Mouse (Mus musculus): ENCODE measurements around the gene Rhbg. TPM values are rescaled to one million over a fixed set of nuclear protein-coding genes. Genes with fewer than 3 reads are reported as not detected.
A peak's percentile ranks its signal among the peaks of the same experiment; 100 is the strongest.
"Not testable (repeated sequence)": the region's sequence is repeated elsewhere in the genome, so short reads cannot be mapped to it uniquely, and the experiment has no call there.

Rhbg gene
- polyA plus RNA-seq, 1 experiment from 2014 or later = 0.21 TPM

DNA sequence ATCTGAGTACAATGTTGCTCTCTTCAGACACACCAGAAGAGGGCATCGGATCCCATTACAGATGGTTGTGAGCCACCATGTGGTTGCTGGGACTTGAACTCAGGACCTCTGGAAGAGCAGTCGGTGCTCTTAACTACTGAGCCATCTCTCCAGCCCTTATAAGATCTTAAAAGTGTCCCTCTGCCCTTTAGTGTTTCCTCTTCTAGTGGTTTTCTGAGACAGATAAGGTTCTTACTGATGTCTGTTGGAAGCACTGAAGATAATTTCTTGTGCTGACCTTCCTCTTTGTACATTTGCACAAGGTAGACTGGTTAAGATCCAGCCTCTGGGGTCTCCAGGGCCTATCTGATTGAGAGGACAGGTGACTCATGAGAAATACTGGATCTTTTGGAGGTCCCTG is 16.8 kb upstream of the Rhbg start:
- not testable (repeated sequence) for H3K36me3 ChIP-seq (ENCODE audit: control insufficient read depth, insufficient read depth); H3K27ac ChIP-seq (ENCODE audit: low read length); H3K9ac ChIP-seq (ENCODE audit: low read length); H3K4me2 ChIP-seq (ENCODE audit: low read depth, low read length); H3K4me1 ChIP-seq (ENCODE audit: control insufficient read depth, insufficient read depth, low read length); H3K4me3 ChIP-seq (ENCODE audit: low read length); H3K9me3 ChIP-seq (replicated peaks; ENCODE audit: control insufficient read depth, low read length); H3K27me3 ChIP-seq (ENCODE audit: control insufficient read depth, insufficient read depth, low read length); ATAC-seq (replicated peaks; ENCODE audit: extremely low read depth, insufficient read depth, low FRiP score)
- 80% methylated on average over 2 of the region's 2 CpGs for WGBS

DNA sequence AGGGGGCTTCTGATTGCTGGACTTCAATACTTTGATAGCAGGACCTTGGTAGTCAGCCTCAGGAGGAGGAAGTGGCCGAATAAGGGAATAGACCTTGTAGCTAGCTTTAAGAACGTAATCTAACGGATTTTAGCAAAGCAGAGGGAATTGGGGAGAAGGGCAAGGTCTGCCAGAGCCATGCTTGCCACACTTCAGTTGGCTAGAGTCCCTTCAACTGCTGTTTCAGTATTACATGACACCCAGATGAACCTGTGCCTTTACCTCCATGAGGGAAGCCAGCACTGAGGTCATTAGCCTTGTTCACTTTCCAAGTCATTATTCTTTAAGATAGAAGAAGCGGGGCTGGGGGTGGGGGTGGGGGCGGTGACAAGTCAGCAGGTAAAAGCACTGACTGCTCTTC is 14.5 kb upstream of the Rhbg start:
- Histone ChIP-seq H3K9ac (ENCODE audit: low read length) (no peak overlapping the region), H3K4me2 (ENCODE audit: low read depth, low read length) (no peak overlapping the region), H3K27ac (ENCODE audit: low read length) (no peak overlapping the region), H3K9me3 (replicated peaks; ENCODE audit: control insufficient read depth, low read length) (no peaks in the 10 kb centered on the region), H3K27me3 (ENCODE audit: control insufficient read depth, insufficient read depth, low read length) (no peaks in the 10 kb centered on the region), H3K4me1 (ENCODE audit: control insufficient read depth, insufficient read depth, low read length) (no peaks in the 10 kb centered on the region), H3K4me3 (ENCODE audit: low read length) (no peak overlapping the region), H3K36me3 (ENCODE audit: control insufficient read depth, insufficient read depth) (no peaks in the 10 kb centered on the region)
- WGBS = 83% methylated on average over 5 of the region's 5 CpGs
- ATAC-seq (replicated peaks; ENCODE audit: extremely low read depth, insufficient read depth, low FRiP score) = no peak

GRCm38 (mm10) chr3:88268014-88268413 is 13.5 kb upstream of the Rhbg start:
- H3K27ac ChIP-seq (ENCODE audit: low read length); H3K4me2 ChIP-seq (ENCODE audit: low read depth, low read length); ATAC-seq (replicated peaks; ENCODE audit: extremely low read depth, insufficient read depth, low FRiP score); H3K4me1 ChIP-seq (ENCODE audit: control insufficient read depth, insufficient read depth, low read length); H3K9ac ChIP-seq (ENCODE audit: low read length); H3K36me3 ChIP-seq (ENCODE audit: control insufficient read depth, insufficient read depth); H3K27me3 ChIP-seq (ENCODE audit: control insufficient read depth, insufficient read depth, low read length); H3K4me3 ChIP-seq (ENCODE audit: low read length); H3K9me3 ChIP-seq (replicated peaks; ENCODE audit: control insufficient read depth, low read length): not testable (repeated sequence)
- 53% methylated on average over 6 of the region's 6 CpGs for WGBS

DNA sequence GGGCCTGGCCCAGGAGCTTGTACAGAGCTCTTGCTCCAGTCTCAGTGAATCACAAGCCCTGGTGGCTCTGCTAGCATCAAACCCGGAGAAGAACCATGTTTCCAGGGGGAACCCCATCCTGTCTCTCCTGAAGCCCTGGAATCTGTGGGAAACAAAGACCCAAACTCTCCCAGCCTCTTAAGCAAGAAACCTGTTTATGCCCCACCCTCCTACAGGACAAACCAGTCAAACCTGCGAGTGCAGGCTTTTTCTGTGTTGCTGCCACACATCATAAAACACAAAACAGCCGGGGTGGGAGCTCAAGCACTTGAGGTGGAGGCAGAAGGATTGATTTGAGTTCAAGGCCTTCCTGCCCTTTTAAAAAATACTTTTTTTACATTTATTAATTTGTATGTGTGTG is 7.8 kb upstream of the Rhbg start:
- no peak overlapping the region for H3K4me3 ChIP-seq (ENCODE audit: low read length)
- H3K36me3 ChIP-seq (ENCODE audit: control insufficient read depth, insufficient read depth) = no peaks in the 10 kb centered on the region
- no peak overlapping the region for H3K4me2 ChIP-seq (ENCODE audit: low read depth, low read length)
- ATAC-seq (replicated peaks; ENCODE audit: extremely low read depth, insufficient read depth, low FRiP score) = no peak
- WGBS = 60% methylated on average over 3 of the region's 3 CpGs
- H3K4me1 ChIP-seq (ENCODE audit: control insufficient read depth, insufficient read depth, low read length) = no peaks in the 10 kb centered on the region
- no peaks in the 10 kb centered on the region for H3K9me3 ChIP-seq (replicated peaks; ENCODE audit: control insufficient read depth, low read length)
- H3K9ac ChIP-seq (ENCODE audit: low read length) = no peak overlapping the region
- no peak overlapping the region for H3K27ac ChIP-seq (ENCODE audit: low read length)
- no peaks in the 10 kb centered on the region for H3K27me3 ChIP-seq (ENCODE audit: control insufficient read depth, insufficient read depth, low read length)

DNA sequence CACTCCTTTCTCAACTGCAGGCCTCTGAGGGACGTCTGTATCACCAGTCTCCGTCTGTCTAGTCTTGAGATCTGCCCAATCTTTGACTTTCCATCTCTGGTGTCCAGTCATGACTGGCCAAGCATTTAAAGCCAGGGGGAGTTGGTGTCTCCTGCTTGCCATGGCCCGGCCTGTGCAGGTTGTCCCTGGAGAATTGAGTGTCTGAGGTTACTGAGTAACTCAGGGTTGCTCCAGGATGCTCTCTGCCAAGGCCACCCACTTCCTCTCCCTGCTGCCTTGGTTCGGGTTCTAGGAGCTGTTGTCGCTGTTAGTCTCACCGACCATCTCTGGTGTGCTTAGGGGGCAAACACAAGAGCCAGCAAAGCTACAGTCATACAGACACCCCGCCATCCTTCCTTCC is 1.9 kb upstream of the Rhbg start:
- Histone ChIP-seq H3K9ac (ENCODE audit: low read length) (no peak overlapping the region), H3K4me2 (ENCODE audit: low read depth, low read length) (no peak overlapping the region), H3K27me3 (ENCODE audit: control insufficient read depth, insufficient read depth, low read length) (peaks cover 42% of the 10 kb centered on the region), H3K27ac (ENCODE audit: low read length) (no peak overlapping the region), H3K4me1 (ENCODE audit: control insufficient read depth, insufficient read depth, low read length) (0 out of 2 replicates have a peak, but pooled peaks cover 4% of the 10 kb centered on the region), H3K9me3 (replicated peaks; ENCODE audit: control insufficient read depth, low read length) (no peaks in the 10 kb centered on the region), H3K4me3 (ENCODE audit: low read length) (no peak overlapping the region), H3K36me3 (ENCODE audit: control insufficient read depth, insufficient read depth) (no peaks in the 10 kb centered on the region)
- WGBS = 52% methylated on average over 7 of the region's 7 CpGs
- no peak for ATAC-seq (replicated peaks; ENCODE audit: extremely low read depth, insufficient read depth, low FRiP score)

DNA sequence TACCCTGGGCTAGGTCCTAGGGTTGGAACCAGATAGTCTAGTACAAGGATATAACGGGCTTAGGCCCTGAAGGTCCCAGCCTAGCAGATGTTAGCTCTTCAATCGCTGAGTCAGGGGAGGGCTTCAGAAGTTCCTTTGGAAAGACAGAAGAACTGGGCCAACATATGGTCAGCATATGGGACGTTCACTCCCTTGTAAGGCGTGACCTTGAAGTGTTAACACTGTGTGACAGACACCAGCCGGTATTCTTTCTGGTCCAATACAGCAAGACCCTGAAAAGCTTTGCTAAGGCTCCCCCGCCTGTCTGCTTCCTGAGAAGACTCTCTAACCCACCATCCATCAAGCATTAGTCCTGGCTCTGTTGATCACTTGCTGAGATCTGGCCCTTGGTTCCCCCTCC is 1.4 kb upstream of the Rhbg start:
- ATAC-seq (replicated peaks; ENCODE audit: extremely low read depth, insufficient read depth, low FRiP score) = peak; percentile 37; the same call in 1 of the 2 replicates
- Histone ChIP-seq H3K9ac (ENCODE audit: low read length) (no peak overlapping the region), H3K4me1 (ENCODE audit: control insufficient read depth, insufficient read depth, low read length) (0 out of 2 replicates have a peak, but pooled peaks cover 4% of the 10 kb centered on the region), H3K27me3 (ENCODE audit: control insufficient read depth, insufficient read depth, low read length) (peaks cover 42% of the 10 kb centered on the region), H3K4me2 (ENCODE audit: low read depth, low read length) (no peak overlapping the region), H3K4me3 (ENCODE audit: low read length) (no peak overlapping the region), H3K9me3 (replicated peaks; ENCODE audit: control insufficient read depth, low read length) (no peaks in the 10 kb centered on the region), H3K36me3 (ENCODE audit: control insufficient read depth, insufficient read depth) (no peaks in the 10 kb centered on the region), H3K27ac (ENCODE audit: low read length) (no peak overlapping the region)
- WGBS = 48% methylated on average over 6 of the region's 6 CpGs

GRCm38 (mm10) chr3:88252739-88253138 is 1.8 kb downstream of the Rhbg start:
- H3K4me1 ChIP-seq (ENCODE audit: control insufficient read depth, insufficient read depth, low read length) = 0 out of 2 replicates have a peak, but pooled peaks cover 4% of the 10 kb centered on the region
- no peak for ATAC-seq (replicated peaks; ENCODE audit: extremely low read depth, insufficient read depth, low FRiP score)
- H3K36me3 ChIP-seq (ENCODE audit: control insufficient read depth, insufficient read depth) = no peaks in the 10 kb centered on the region
- no peak overlapping the region for H3K9ac ChIP-seq (ENCODE audit: low read length)
- peaks cover 44% of the 10 kb centered on the region for H3K27me3 ChIP-seq (ENCODE audit: control insufficient read depth, insufficient read depth, low read length)
- H3K27ac ChIP-seq (ENCODE audit: low read length) = no peak overlapping the region
- no peaks in the 10 kb centered on the region for H3K9me3 ChIP-seq (replicated peaks; ENCODE audit: control insufficient read depth, low read length)
- 65% methylated on average over 6 of the region's 6 CpGs for WGBS
- no peak overlapping the region for H3K4me2 ChIP-seq (ENCODE audit: low read depth, low read length)
- H3K4me3 ChIP-seq (ENCODE audit: low read length) = no peak overlapping the region

DNA sequence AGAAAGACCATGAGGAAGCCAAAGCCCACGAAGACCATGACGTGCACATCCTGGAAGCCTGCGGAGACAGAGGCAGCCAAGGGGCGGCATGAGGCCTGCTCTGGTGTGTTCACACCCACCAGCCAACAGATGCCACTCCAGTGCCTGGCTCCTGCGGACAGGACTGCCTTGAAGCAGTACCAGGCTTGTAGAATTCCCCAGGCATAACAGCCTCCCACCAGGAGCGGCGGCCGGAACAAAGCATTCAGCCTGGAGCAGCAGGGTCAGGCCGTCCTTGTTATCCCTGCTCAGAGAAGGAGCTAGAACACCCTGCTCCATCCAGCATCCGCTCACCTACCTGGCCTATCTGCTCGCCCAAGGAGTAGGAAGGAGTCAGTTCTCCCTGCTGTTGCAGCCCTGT is 6.1 kb downstream of the Rhbg start:
- Histone ChIP-seq H3K9ac (ENCODE audit: low read length) (no peak overlapping the region), H3K27me3 (ENCODE audit: control insufficient read depth, insufficient read depth, low read length) (peaks cover 43% of the 10 kb centered on the region), H3K4me3 (ENCODE audit: low read length) (no peak overlapping the region), H3K4me1 (ENCODE audit: control insufficient read depth, insufficient read depth, low read length) (no peaks in the 10 kb centered on the region), H3K36me3 (ENCODE audit: control insufficient read depth, insufficient read depth) (no peaks in the 10 kb centered on the region), H3K4me2 (ENCODE audit: low read depth, low read length) (no peak overlapping the region), H3K27ac (ENCODE audit: low read length) (no peak overlapping the region), H3K9me3 (replicated peaks; ENCODE audit: control insufficient read depth, low read length) (no peaks in the 10 kb centered on the region)
- no peak for ATAC-seq (replicated peaks; ENCODE audit: extremely low read depth, insufficient read depth, low FRiP score)
- 78% methylated on average over 11 of the region's 11 CpGs for WGBS

DNA sequence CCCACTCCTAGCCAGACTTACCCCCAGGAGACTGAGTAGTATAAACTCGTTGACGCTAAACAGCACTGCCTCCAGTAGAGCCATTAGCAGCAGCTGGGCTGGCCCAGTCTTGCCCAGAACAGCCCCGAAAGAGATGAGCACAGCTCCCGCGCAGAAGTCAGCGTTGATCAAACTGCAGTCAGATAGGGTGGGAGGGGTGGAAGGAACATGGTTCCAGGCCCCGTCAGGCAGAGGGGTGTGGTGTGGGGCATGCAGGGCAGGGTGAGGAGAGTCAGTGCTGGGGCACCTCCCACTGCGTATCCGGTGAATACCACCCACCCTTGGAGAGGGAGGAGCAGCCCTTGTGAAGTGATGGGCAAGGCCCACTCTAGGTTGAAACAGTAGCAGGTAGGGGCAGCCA is 6.8 kb downstream of the Rhbg start:
- Histone ChIP-seq H3K27ac (ENCODE audit: low read length) (no peak overlapping the region), H3K36me3 (ENCODE audit: control insufficient read depth, insufficient read depth) (no peaks in the 10 kb centered on the region), H3K4me3 (ENCODE audit: low read length) (no peak overlapping the region), H3K27me3 (ENCODE audit: control insufficient read depth, insufficient read depth, low read length) (peaks cover 45% of the 10 kb centered on the region), H3K9me3 (replicated peaks; ENCODE audit: control insufficient read depth, low read length) (no peaks in the 10 kb centered on the region), H3K4me1 (ENCODE audit: control insufficient read depth, insufficient read depth, low read length) (no peaks in the 10 kb centered on the region), H3K9ac (ENCODE audit: low read length) (no peak overlapping the region), H3K4me2 (ENCODE audit: low read depth, low read length) (no peak overlapping the region)
- 59% methylated on average over 9 of the region's 9 CpGs for WGBS
- ATAC-seq (replicated peaks; ENCODE audit: extremely low read depth, insufficient read depth, low FRiP score) = no peak

- Histone ChIP-seq H3K9ac (ENCODE audit: low read length) (no peak overlapping the region), H3K27ac (ENCODE audit: low read length) (no peak overlapping the region), H3K36me3 (ENCODE audit: control insufficient read depth, insufficient read depth) (no peaks in the 10 kb centered on the region), H3K9me3 (replicated peaks; ENCODE audit: control insufficient read depth, low read length) (no peaks in the 10 kb centered on the region), H3K27me3 (ENCODE audit: control insufficient read depth, insufficient read depth, low read length) (peaks cover 57% of the 10 kb centered on the region), H3K4me2 (ENCODE audit: low read depth, low read length) (no peak overlapping the region), H3K4me1 (ENCODE audit: control insufficient read depth, insufficient read depth, low read length) (no peaks in the 10 kb centered on the region), H3K4me3 (ENCODE audit: low read length) (no peak overlapping the region)
- ATAC-seq (replicated peaks; ENCODE audit: extremely low read depth, insufficient read depth, low FRiP score) = no peak
- WGBS = 23% methylated on average over 13 of the region's 13 CpGs
These were observed 8.7 kb downstream of the Rhbg start for GRCm38 (mm10) chr3:88245811-88246210.
